Mouse (Mus musculus) spleen, postnatal 36 days (tissue): Measurements from ENCODE around the gene Smox.
"Not testable (repeated sequence)": the region's sequence is repeated elsewhere in the genome, so short reads cannot be mapped to it uniquely, and the experiment has no call there.

Experiments
- DNase-seq, 2 experiments: peaks; one replicate each; pipeline ENCODE4 v3.0.0; 2022; ENCODE audit warnings: low spot score in 2 of 2, mixed read lengths in 1 of 2

The Smox gene

DNA sequence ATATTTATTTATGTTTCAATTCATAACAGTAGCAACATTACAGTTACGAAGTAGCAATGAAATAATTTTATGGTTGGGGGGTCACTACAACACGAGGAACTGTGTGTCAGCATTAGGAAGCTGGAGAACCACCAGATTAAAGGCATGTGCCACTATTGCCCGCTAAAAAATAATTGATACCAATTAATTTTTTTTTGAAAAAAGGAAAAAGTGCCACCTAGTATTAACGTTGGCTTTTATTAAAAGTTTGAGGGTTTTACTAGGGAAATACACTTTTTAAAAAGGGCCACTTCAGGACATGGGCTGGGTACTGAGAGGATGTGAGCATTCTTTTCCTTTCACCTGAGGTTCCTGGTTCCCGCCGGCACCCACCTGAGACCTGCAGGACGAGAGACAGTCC is at the start of gene Smox:
Smox (plus strand) TSS at position 301 of the 400 bp plus-strand sequence.
- DNase-seq, result no peak

DNA sequence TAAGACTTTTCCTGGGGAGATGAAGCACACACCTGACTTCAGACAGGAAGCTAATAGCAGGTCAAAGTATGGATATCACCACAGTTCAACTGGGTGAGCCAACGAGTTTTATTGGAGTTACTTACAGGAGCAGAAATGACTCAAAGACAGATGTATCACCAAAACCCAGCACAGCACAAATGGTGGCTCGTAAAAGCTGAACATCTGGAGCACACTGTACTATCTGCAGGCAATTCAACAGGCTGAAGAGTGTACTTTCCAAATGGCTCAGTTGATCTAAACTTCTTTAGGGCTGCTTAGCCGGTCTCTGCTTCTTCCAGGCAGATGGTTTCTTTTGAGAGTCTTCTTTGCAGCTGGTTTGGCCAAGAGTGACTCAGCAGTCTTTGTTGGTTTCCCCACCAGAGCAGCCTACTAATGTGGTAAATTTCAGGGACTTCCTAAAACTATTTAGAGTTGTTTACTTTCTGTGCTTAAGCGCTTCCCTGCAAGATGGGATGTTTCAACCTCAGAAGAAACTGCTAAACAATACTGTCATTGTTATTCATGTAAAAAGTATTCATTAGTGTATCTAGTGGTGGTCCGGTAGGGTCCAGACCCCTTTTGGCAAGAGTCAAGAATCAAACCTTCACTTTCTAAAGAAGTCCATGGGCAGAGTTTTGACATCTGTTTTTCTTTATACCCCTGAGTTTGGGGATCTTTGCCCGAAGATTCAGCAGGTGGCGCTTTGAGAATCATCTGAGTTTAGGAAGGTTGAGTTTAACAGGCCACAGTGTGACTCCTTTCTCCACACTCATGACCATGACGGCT is 48.0 kb upstream of the Smox start:
- DNase-seq, result no peak

DNA sequence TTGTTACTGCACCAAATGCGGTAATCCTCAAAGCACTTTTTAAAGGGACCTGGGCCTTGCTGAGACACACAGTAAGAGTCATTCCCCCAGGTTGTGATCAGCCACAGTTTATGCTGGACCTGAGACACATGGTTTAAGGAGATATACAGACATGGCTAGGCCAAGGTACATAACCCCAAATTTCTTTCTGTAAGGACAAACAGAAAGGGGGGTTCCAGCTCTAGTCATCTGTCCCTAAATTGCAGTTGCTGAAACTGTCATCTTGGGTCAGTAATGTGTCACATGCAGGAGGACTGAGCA is 47.5 kb upstream of the Smox start:
- no peak for DNase-seq

DNA sequence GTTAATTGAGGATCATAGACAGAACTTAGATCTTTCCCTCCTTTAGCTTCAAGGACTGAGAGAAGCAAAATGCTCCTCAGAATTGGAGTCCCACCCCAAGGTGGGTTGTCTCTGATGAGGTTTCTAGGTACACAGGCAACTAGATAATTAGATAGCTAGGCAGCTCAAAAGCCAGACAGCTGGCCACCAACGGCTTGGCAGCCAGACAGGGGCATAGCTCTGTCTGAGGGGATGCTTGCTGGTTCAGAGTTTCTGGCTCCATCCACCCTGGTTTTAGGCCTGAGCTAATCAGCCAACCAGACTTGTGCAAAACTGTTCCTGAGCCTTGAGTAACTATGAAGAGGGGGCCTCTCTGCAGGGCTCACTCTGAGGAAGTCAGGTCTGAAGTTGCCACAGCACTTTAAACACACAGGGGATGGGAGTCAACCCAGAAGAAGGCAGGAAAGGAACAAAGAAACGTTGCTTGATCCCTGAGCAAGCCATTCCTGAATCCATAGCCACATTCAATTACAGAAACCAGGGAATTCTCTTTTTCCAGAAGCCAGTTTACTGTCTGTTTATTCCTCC is 44.8 kb upstream of the Smox start:
- no peak for DNase-seq

DNA sequence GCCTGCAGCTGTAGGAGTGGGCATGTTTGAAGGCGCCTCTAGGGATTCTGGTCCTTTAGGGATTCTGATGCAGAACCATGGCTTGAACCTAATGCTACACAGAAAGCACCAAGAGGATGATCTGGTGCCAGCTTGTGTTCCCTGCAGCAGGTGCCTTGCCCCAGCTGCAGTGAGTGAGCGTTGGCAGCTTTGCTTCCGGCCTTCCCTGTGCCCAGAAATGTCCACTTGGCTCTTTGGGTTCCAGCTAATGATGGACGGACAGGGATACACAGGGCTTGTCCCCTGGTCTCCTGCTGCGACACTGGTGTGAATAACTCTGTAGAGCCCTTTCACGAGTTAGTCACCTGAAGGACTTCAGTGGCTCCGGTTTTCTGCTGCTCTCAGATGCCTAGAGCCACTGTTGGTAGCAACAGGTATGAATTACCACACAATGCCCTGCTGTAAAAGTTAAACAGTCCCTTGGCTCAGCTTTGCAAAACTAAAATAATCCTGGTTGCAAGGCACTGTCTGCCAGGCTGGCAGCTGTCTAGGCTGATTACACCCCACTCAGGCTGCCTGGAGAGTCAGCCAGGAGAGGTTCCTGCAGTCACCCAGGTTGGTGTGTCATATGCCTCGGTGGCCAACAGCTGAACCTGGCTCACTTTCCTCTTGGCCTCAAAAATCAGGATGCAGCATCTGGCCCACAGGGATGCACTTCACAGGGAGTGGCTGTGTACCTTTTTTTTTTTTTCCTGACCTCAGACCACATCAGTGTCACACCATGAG is 43.5 kb upstream of the Smox start:
- DNase-seq, result no peak

DNA sequence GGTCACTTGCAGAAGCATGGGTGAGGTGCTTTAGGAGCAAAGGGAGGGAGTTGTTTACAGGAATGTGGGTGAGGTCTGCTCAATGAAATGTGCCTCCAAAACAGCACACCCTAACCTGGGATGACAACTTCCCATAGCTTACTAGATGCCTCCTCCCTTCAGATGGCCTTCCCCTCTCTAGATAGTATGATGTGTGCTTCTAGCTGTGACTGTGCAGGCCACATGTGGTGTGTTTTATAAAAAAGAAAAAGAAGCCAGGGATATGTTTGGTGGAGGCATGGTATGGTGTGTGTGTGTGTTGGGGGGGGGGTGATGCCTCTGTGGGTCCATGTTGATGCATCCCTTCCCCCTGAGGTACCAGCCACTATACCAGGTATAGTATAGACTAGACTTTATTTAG is 42.9 kb upstream of the Smox start:
- no peak for DNase-seq

DNA sequence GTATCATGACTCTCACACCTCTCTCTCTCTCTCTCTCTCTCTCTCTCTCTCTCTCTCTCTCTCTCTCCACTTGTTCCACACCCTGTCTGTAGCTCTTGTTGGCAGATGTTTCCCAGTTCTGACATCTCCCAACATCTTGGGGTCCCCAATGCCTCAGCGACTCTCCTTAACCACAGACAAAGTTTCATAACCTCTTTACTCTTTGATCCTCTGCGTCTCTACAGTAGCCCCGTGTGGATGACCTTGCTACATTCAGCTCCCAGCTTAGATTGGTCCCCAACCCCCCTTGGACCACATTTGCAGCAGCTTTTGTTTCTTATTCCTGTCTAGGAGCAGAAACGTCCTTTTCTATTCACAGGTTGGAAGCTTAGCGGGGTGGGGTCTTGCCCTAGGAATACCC is 41.6 kb upstream of the Smox start:
- no peak for DNase-seq

DNA sequence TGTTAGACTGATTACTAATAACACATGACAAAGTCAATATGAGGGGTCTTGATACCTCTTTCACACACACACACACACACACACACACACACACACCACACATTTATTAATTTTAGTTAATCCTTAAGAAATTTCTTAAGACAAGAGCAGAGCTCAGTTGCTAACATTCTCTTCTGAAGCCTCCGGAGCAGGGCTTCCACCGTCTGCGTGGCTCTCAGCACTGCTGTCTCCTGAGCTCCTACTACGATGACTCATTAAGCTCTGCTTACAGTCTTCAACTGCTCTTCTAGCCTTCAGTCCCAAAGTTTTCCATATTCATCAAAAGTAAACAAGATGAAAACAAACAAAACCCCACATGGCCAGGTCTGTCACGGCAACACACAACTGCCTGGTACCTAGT is 40.8 kb upstream of the Smox start:
- no peak for DNase-seq

DNA sequence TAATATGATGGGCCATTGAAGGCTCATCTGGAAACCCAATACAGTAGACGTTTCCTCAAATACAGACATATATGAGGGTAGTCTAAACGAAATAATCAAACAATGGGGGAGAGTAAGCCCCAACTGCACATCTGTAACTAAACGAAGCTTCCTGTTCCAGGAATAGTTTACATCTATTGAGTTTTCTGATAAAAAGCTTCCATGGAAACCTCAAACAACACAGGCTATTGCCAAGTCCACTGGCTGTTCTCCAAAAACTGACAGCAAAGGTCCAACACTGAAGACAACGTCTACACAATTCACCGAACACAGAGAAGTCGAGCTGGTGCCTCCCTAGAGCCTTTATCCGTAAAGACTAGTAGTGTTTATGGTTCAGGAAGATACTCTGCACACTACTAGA is 33.6 kb upstream of the Smox start:
- DNase-seq, result no peak

DNA sequence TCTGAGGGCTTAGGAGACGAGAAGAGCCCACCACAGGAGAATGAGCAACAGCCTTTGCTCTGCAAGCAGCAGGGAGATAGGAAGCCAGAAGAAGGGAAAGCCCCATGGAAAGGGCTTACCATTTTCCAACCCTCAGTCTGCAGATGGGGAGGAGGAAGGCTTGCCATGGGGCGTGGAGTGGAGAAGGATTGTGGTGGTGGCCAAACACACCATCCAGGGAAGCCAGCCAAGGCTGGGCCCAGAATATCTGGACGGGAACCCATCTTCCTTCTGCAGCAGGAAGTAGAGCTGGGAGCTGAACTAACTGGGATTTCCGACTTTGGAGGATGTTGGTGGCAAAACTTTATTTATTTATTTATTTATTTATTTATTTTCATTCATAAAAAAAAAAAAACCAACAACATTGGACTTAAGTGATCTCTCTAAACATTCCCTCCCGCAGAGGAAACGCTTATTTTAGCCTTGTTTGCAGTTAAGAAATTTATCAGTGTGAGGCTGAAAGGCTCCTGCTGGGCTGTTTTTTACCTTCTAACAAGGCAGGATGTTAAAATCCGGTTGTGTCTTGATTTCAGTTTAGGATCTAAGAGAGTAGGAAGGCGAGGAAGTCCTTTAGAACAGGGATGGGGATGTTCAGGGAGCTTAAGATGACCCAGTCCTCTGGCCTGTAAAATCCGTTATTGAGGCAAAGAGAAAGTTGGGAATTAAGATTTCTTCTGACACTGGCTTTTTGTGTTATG is 30.2 kb upstream of the Smox start:
- no peak for DNase-seq

DNA sequence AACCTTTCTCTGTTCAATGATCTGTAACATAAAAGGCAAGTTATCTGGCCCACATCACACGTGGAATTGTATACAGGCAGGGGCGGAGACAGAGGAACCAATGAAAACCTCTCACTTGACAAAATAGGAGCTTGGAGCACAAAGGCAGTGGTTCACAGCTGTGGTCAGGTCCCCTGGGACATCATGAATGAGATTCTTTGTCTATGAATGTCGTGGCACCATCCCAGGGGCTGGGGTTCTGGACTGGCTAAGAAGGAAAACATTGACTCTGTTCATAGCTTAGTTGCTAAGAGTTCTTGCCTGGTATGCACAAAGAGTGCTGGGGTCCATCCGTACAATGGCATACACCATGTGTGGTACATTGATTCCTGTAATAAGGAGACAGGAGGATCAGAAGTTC is 28.3 kb upstream of the Smox start:
- DNase-seq, result no peak

DNA sequence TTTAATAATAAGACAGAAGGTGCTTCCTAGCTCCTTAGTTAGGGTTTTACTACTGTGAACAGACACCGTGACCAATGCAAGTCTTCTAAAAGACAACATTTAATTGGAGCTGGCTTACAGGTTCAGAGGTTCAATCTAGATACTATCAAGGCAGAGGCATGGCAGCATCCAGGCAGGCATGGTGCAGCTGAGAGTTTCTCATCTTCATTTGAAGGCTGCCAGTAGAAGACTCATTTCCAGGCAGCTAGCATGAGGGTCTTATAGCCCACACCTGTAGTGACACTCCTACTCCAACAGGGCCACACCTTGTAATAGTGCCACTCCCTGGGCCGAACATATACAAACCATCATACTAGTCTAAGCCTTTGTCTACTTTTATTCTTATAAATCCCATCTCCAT is 27.1 kb upstream of the Smox start:
- DNase-seq, result no peak

DNA sequence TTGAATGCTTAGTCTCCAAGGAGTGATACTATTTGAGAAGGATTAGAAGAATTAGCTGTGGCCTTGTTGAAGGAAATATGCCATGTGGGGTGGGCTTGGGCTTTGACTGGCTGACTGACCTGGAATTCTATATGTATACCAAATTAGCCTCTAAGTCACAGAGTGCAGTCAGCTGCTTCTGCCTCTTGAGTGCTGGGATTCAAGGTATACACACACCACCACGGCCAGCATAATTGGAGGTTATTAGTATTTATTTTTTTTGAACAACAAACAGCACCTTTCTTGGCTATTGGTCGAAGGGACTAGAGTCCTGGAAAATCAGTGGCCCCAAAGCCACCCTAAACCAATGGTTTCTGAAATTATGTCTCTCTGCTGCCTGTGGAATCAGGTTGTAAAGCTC is 24.6 kb upstream of the Smox start:
- DNase-seq, result no peak

DNA sequence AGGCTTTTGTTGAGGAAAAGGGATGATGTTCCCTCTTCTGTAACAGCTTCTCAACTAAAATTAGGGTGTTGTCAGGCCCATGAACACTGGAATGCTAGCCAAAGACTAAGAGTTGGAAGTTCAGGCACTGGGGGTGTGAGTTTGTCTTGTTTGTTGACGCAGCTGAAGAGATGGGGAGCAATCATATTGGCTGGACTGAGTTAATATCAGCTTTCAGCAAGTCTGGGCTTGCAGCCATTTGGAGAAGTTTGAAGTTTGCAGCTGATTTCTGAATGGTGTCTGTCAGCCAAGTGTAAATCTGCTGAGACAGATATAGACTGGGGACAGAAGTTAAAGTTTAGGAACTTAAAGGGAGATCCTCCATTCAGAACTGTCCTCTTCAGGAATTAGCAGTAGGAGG is 21.4 kb upstream of the Smox start:
- DNase-seq, result no peak

DNA sequence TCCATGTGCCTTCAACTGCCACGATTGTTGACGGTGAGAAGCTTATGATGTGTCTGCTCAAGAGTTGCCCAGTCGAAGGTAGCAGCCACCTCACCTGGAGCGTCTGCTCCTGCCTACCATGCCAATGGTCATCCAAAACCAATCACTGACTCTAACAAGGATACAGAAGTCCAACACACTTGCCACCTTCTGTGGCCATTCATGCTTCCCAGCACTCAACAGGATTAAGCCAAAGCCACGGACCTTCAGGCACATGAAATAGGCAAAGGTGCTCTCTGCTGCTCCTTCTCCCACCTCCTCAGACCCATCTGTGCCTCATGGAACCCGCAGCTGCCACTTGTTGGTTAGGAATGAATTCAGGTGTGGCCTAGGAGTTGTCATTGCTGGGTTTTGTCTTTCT is 17.5 kb upstream of the Smox start:
- DNase-seq, result no peak

DNA sequence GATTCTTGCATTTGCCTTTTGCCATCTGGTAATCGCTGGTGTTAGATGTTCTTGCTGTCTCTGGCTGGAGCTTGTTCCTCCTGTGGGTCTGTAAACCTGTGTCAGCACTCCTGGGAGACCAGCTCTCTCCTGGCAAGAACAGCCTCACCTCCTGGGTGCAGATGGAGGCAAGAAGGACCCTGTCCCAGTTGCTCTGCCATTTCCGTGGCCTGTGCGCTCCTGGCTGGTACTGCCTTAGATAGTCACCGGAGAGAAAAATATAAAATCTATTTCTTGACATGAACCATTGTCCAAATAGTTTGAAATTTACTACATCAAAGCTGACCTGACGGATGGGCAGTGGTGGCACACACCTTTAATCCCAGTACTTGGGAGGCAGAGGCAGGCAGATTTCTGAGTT is 14.2 kb upstream of the Smox start:
- not testable (repeated sequence) for DNase-seq

DNA sequence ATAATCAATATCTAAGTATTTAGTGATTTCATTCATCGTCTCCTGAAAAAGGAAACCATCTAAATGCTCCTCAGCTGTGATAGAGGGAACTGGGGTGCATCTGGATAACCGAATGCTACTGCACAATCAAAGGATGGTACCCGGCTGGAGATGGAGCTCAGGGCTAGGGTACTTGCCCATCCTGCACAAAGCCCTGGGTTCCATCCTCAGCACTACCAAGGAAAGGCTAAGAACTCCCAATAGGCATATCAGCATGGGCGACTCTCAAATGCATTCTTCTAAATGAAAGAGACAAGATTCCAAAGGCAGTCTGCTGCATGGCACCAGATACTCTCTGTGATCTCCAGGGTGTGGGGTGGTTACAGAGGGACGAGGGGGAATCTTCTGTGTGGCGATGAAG is 13.4 kb upstream of the Smox start:
- no peak for DNase-seq

DNA sequence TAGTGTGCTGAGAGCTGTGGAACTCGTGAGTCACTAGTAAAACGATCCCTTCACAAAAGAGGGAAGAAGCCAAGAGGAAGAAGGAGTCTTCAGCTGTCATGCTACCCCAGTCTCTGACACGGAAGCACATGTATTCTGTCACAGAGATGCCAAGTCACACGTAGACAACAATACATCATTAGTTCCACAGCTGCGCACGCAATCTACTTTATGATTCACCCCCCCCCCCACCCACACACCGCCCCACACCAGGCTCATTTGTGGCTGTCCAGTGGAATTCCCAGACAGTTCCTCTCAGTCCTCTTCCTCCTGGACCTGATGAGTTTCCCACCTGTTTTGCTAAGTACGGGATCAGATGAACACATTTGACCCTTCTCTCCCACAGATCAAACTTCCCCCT is 12.9 kb upstream of the Smox start:
- no peak for DNase-seq

DNA sequence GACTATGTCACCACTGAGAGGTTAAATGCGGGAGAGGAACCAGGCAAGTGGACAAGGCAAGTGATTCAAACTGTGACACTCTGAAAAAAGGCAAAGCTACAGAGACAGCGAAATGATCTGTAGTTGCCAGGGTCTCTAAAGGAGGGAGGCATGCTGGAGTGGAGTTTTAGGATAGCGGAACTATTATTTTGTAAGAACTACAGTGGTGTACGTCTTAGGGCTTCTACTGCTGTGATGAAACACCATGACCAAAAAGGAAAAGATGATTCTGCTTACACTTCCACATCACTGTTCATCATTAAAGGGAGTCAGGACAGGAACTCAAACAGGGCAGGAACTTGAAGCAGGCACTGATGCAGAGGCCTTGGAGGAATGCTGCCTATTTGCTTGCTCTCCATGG is 12.4 kb upstream of the Smox start:
- DNase-seq, result no peak

DNA sequence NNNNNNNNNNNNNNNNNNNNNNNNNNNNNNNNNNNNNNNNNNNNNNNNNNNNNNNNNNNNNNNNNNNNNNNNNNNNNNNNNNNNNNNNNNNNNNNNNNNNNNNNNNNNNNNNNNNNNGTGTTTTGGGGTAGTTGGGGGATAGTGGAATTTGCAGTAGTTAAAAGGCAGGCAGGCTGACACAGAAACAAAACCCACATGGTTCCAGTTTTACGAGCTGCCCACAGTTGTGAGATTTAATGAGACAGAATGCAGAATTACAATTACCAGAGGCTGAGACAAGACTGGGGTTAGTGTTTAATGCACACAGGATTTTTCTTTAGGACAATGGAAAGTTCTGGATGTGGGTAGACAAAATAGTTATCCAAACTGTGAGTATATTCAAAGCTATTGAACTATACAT is 9.6 kb upstream of the Smox start:
- DNase-seq, result no peak

DNA sequence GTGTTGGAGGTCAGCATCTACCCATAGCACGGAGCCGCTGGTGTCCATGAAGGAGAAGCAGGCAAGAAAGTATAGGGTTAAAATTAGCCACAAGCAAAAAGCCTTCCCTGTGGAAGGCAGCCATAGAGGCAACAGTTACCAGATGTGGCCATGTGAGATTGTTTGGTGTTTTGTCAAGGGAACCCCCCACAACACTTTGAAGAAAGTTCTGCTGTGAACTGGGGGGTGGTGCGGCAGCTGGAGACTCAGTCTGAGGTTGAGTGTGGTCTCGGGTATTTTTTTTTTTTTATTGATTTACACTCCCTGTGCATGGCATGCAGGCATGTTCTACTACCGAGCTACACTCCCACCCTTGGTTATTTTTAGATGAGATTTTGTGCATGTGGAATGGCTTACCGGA is 8.8 kb upstream of the Smox start:
- no peak for DNase-seq

DNA sequence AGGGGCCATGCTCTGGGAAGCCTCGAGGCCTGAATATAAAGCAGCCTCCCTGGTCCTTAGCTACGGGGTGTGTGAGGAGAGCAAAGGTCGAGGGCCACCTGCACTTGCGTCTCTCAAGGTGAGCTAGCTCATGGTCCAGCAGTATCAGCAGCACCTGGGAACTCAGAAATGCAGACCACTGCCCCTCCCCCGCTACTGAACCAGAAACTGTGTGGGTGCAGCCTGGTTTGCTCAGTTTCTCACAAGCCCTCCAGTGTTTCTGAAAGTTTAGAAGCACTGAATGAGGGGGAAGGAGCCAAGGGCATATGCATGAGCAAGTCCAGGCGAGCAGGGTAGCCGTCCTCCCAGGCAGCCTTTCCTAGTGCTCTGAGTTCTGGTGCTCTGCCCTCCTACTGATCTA is 7.7 kb upstream of the Smox start:
- no peak for DNase-seq

DNA sequence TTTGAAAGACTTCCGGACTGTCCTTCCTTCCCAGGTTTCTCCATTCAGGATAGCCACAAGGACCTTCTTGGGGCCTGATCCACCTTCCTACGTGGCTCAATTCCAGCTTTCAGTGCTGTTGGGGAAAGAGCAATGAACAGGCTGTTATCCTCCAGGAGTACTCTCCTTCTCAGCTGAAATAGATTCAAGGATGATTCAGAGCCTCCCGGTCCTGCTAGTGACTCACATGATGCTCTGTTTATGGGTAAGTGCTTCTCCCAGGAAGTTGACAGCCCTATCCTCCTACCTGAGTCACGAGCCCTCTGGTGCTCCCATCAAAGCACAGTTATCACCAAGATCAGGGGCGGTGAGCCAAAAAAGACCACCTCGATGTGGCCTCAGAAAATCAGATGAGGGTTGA is 7.1 kb upstream of the Smox start:
- DNase-seq, result no peak
